Mouse (Mus musculus) cortical plate, adult 2 months (tissue): ENCODE results near the gene Copz1.

Experiments
- CTCF ChIP-seq: fragments of 200-500 bp; IDR thresholded peaks from 2 replicates; pipeline ENCODE4 v1.5.1; 2011; ENCODE audit warnings: mild to moderate bottlenecking, control low read depth, low read length; ENCODE audit not compliant: insufficient read depth; ENCODE audit errors: extremely low read depth
- POLR2A ChIP-seq: fragments of 200-500 bp; IDR thresholded peaks from 2 replicates; pipeline ENCODE4 v1.6.1; 2011; ENCODE audit warnings: mild to moderate bottlenecking, low read length, control low read depth; ENCODE audit not compliant: insufficient read depth; ENCODE audit errors: extremely low read depth

DNA sequence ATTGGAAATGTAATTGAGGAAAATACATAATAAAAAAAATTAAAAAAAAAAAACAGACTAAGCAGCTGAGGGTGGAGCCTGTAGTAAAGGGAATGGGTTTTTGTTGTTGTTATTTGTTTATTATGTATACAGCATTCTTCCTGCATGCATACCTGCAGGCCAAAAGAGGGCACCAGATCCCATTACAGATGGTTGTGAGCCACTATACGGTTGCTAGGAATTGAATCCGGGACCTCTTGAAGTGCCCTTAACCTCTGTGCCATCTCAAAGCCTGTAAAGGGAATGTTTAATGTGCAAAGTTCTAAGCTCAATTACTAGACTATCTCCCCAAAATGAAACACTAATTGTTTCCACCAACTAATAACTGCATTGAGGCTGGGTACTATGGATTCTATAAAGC lies 48.4 kb upstream of the Copz1 start:
- TF ChIP-seq CTCF (no peak), POLR2A (no peak)
